Mouse (Mus musculus) neural tube, embryonic 13.5 days (tissue): ENCODE measurements around the gene Gltpd2. TPM values are rescaled to one million over a fixed set of nuclear protein-coding genes. Genes with fewer than 3 reads are reported as not detected.
"Not testable (repeated sequence)": the region's sequence is repeated elsewhere in the genome, so short reads cannot be mapped to it uniquely, and the experiment has no call there.

Experiments used
- ATAC-seq: fragments of 200-750 bp; cut with Nextera tagmentation; 2 replicates; pipeline ENCODE4 v1.8.0; 2017; ENCODE audit warnings: low read depth, mild to moderate bottlenecking, moderate TSS enrichment, moderate library complexity
- H3K27ac ChIP-seq: fragments of 300-500 bp; sonication (generic); replicated peaks from 2 replicates; pipeline ENCODE4 v1.5.1; 2015; ENCODE audit warnings: moderate library complexity, mild to moderate bottlenecking, inconsistent platforms
- H3K27me3 ChIP-seq: fragments of 300-500 bp; sonication (generic); 2 replicates; pipeline ENCODE4 v1.6.1; 2015; ENCODE audit warnings: mild to moderate bottlenecking, inconsistent platforms
- H3K36me3 ChIP-seq: fragments of 300-500 bp; sonication (generic); 2 replicates; pipeline ENCODE4 v1.6.1; 2015; ENCODE audit warnings: mild to moderate bottlenecking, inconsistent platforms
- H3K4me1 ChIP-seq: fragments of 300-500 bp; sonication (generic); replicated peaks from 2 replicates; pipeline ENCODE4 v1.6.1; 2015; ENCODE audit warnings: inconsistent platforms
- H3K4me2 ChIP-seq: fragments of 300-500 bp; sonication (generic); 2 replicates; pipeline ENCODE4 v1.6.1; 2015; ENCODE audit warnings: inconsistent platforms, mild to moderate bottlenecking, moderate library complexity
- H3K4me3 ChIP-seq: fragments of 300-500 bp; sonication (generic); 2 replicates; pipeline ENCODE4 v1.5.1; 2015; ENCODE audit warnings: mild to moderate bottlenecking, inconsistent platforms
- H3K9ac ChIP-seq: fragments of 300-500 bp; sonication (generic); 2 replicates; pipeline ENCODE4 v1.6.1; 2015; ENCODE audit warnings: moderate library complexity, mild to moderate bottlenecking, inconsistent platforms
- H3K9me3 ChIP-seq: fragments of 300-500 bp; sonication (generic); 2 replicates; pipeline ENCODE4 v1.6.1; 2016; ENCODE audit warnings: inconsistent platforms
- WGBS: fragments of 180-500 bp; shearing (Covaris S2); methylation state at CpG from one replicate; pipeline ENCODE4 v1.1.7; 2015; 5-methylcytosine and 5-hydroxymethylcytosine counted together
- polyA plus RNA-seq: library from polyadenylated mRNA; unstranded; fragments of >200 nt; fragmentation: Nextera tagmentation; extraction: Ambion mirVana; gene quantifications from 2 replicates; pipeline ENCODE4 v1.2.1, GENCODE M21; 2015

Gene Gltpd2
- polyA plus RNA-seq, result 0.42 and 0.52 TPM in 2 replicates

GRCm38 (mm10) chr11:70518923-70519322 is at the start of gene Gltpd2:
TSS of gene Gltpd2 (plus strand) at chr11:70519196.
- 81% methylated on average over 10 of the region's 10 CpGs for WGBS
- peak within 1 kb of the TSS; percentile 64 for H3K9ac ChIP-seq
- no peak within 1 kb of the TSS for H3K27ac ChIP-seq
- no peak for ATAC-seq
- peak within 1 kb of the TSS; percentile 23 for H3K4me3 ChIP-seq
- H3K9me3 ChIP-seq, result no peaks in the 10 kb centered on the region
- peak within 1 kb of the TSS; percentile 50 for H3K4me2 ChIP-seq
- 0 out of 2 replicates have a peak, but pooled peaks cover 9% of the 10 kb centered on the region for H3K27me3 ChIP-seq
- H3K36me3 ChIP-seq, result no peaks in the 10 kb centered on the region
- peaks cover 7% of the 10 kb centered on the region; the same call in 1 of the 2 replicates for H3K4me1 ChIP-seq

DNA sequence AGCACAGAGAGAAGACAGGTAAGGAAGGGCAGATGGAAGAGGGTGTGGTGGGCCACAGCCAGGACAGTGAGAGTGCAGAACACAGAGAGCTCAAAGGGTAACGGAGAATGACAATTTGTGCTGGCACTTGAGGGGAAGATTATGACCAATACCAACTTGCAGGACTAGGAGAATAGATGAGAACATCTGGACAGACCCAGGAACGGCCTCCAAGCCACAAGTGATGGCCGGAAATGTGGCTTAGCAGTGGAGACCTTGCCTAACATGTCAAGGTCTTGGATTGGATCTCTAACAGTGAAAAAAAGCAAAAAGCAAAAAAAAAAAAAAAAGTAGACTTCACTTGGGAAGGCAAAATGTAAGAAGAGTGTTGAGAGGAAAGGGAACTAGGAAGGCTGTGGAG is 49.2 kb upstream of the Gltpd2 start:
- Histone ChIP-seq H3K27me3 (peaks cover 26% of the 10 kb centered on the region), H3K9me3 (no peaks in the 10 kb centered on the region), H3K4me2 (no peak overlapping the region), H3K4me3 (no peak overlapping the region), H3K27ac (no peak overlapping the region), H3K9ac (no peak overlapping the region), H3K36me3 (no peaks in the 10 kb centered on the region), H3K4me1 (peaks cover 13% of the 10 kb centered on the region)
- no peak for ATAC-seq
- 85% methylated on average over 3 of the region's 3 CpGs for WGBS

DNA sequence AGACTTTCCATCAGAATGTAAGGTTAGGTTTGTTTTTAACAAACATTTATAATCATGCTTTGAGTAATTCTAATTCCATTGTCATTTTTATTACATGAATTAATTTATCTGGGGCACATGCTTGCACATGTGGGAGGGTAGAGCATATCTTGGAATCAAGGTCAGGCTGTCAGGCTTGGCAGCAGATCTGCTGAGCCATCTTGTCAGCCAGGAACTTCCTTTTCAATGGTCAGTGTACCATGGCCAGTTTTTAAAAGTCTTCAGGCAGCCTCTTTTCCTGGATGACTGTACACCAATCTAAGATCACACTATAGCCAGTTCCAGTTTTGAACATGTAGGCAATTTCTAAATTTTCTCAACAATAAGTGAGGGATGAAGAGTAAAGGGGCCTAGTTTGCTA is 46.3 kb upstream of the Gltpd2 start:
- H3K4me1 ChIP-seq, result no peaks in the 10 kb centered on the region
- no peak overlapping the region for H3K27ac ChIP-seq
- H3K9me3 ChIP-seq, result no peaks in the 10 kb centered on the region
- H3K4me2 ChIP-seq, result no peak overlapping the region
- H3K4me3 ChIP-seq, result no peak overlapping the region
- H3K27me3 ChIP-seq, result no peaks in the 10 kb centered on the region
- H3K9ac ChIP-seq, result no peak overlapping the region
- H3K36me3 ChIP-seq, result no peaks in the 10 kb centered on the region
- ATAC-seq, result no peak

DNA sequence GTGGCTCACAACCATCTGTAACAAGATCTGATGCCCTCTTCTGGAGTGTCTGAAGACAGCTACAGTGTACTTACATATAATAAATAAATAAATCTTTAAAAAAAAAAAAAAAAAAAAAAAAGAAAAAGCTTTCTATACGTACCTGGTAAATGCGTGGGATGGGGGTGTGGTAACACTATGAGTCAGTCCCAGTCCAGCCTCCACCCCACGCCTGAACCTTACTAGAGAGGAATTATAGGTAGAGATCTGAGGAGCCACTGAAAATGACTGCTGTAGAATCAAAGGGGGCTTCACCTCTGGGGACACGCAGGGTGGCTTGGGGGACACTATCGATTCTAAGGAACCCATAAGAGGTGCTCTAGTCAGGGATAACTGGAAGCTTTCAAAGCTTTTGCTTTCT is 45.7 kb upstream of the Gltpd2 start:
- H3K9me3 ChIP-seq, ATAC-seq, H3K4me2 ChIP-seq, H3K27me3 ChIP-seq, H3K4me3 ChIP-seq, H3K9ac ChIP-seq, H3K27ac ChIP-seq, H3K36me3 ChIP-seq, H3K4me1 ChIP-seq: not testable (repeated sequence)
- WGBS, result 92% methylated on average over 5 of the region's 5 CpGs

DNA sequence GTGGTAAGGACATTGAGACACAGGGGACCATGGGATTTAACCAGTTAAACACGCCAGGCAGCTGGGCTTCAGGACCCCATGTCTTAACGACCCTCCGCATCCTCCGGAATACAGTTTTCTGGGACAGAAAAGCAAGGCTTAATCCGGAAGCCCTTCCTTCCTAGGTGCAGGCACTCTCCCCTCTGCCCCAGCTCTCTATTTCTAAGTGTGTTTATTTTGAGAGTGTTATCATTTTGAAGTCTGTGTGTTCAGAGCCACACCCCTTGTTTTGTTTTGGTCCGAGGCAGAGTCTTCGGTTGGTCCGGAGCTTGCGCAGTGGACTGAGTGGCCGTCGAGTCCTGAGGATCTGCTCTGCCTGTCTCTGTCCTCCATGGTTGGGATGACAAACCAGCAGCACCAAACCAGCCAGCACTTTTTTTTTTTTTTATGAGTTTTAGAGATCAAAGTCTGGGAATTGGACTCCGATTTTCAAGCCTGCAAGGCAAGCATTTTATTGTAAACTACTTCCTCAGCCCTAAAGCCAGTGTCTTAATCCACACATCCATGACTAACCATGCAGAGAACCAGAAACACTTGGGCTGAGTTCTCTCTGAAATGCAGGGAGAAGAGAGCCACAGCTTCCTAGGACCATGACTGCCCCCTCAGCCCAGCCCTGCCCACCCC is 44.0 kb upstream of the Gltpd2 start:
- no peak overlapping the region for H3K4me2 ChIP-seq
- H3K4me3 ChIP-seq, result no peak overlapping the region
- H3K27ac ChIP-seq, result no peak overlapping the region
- H3K36me3 ChIP-seq, result no peaks in the 10 kb centered on the region
- no peak for ATAC-seq
- H3K27me3 ChIP-seq, result no peaks in the 10 kb centered on the region
- no peaks in the 10 kb centered on the region for H3K9me3 ChIP-seq
- 84% methylated on average over 12 of the region's 12 CpGs for WGBS
- no peaks in the 10 kb centered on the region for H3K4me1 ChIP-seq
- H3K9ac ChIP-seq, result no peak overlapping the region

- H3K27me3 ChIP-seq, result no peaks in the 10 kb centered on the region
- H3K4me3 ChIP-seq, result no peak overlapping the region
- H3K9me3 ChIP-seq, result no peaks in the 10 kb centered on the region
- 59% methylated on average over 2 of the region's 2 CpGs for WGBS
- no peak overlapping the region for H3K4me2 ChIP-seq
- ATAC-seq, result no peak
- H3K36me3 ChIP-seq, result no peaks in the 10 kb centered on the region
- no peak overlapping the region for H3K27ac ChIP-seq
- H3K9ac ChIP-seq, result no peak overlapping the region
- no peaks in the 10 kb centered on the region for H3K4me1 ChIP-seq
These were observed 33.5 kb upstream of the Gltpd2 start for GRCm38 (mm10) chr11:70485498-70485897.

GRCm38 (mm10) chr11:70487816-70488215 is 31.2 kb upstream of the Gltpd2 start:
- Histone ChIP-seq H3K36me3 (no peaks in the 10 kb centered on the region), H3K27me3 (no peaks in the 10 kb centered on the region), H3K9ac (no peak overlapping the region), H3K4me3 (no peak overlapping the region), H3K4me2 (no peak overlapping the region), H3K27ac (no peak overlapping the region), H3K9me3 (no peaks in the 10 kb centered on the region), H3K4me1 (no peaks in the 10 kb centered on the region)
- no peak for ATAC-seq
- 42% methylated on average over 4 of the region's 4 CpGs for WGBS

- H3K27ac ChIP-seq, result no peak overlapping the region
- no peak overlapping the region for H3K4me2 ChIP-seq
- no peak for ATAC-seq
- no peaks in the 10 kb centered on the region for H3K36me3 ChIP-seq
- no peak overlapping the region for H3K9ac ChIP-seq
- no peak overlapping the region for H3K4me3 ChIP-seq
- H3K27me3 ChIP-seq, result no peaks in the 10 kb centered on the region
- H3K9me3 ChIP-seq, result no peaks in the 10 kb centered on the region
- H3K4me1 ChIP-seq, result no peaks in the 10 kb centered on the region
- WGBS, result 78% methylated on average over 3 of the region's 3 CpGs
These were observed 29.9 kb upstream of the Gltpd2 start for GRCm38 (mm10) chr11:70489138-70489537.

- Histone ChIP-seq H3K36me3 (no peaks in the 10 kb centered on the region), H3K4me2 (no peak overlapping the region), H3K9me3 (no peaks in the 10 kb centered on the region), H3K4me1 (no peaks in the 10 kb centered on the region), H3K4me3 (no peak overlapping the region), H3K27ac (no peak overlapping the region), H3K9ac (no peak overlapping the region), H3K27me3 (no peaks in the 10 kb centered on the region)
- ATAC-seq, result no peak
- 90% methylated on average over 6 of the region's 6 CpGs for WGBS
These were observed 29.3 kb upstream of the Gltpd2 start for GRCm38 (mm10) chr11:70489684-70490083.

DNA sequence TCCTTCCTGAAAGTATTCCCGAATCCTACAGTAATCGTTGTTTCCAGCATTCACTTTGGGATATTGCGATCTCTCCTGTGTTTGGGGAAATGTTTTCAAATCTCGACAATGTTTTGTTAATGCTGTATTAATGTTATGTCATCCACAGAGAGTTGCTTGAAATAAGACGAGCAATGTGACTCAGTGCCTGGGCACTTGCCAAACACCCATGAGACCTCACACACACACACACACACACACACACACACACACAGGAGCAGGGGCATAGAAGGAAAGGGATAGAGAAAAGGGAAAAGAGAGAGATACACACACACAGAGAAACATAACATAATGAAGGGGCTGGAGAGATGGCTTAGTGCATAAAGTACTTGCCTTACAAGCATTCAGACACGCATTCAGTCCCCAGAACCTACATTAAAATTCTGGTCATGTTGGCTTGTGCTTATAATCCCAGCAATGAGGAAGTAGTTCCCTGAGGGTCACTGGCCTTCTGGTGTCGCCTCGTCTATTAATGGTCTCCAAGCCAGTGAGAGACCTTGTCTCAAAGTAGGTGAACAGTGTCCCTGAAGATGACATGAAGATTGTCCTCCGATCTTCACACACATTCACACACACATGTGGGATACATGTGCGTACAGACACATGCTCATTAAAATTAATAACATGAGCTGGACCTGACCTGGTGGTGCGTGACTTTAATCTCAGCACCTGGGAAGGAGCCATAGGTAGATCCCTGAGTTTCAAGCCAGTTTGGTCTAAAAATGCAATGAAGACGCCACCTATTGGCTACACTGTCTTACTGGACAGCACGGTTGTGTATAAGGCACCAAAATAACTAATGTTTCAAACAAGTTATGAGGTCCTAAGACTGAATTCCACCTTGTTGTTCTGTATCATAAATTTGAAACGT is 19.2 kb upstream of the Gltpd2 start:
- WGBS, result 70% methylated on average over 14 of the region's 14 CpGs
- no peaks in the 10 kb centered on the region for H3K4me1 ChIP-seq
- H3K4me2 ChIP-seq, result no peak overlapping the region
- H3K9me3 ChIP-seq, result no peaks in the 10 kb centered on the region
- no peak overlapping the region for H3K27ac ChIP-seq
- H3K36me3 ChIP-seq, result no peaks in the 10 kb centered on the region
- no peak overlapping the region for H3K9ac ChIP-seq
- H3K27me3 ChIP-seq, result no peaks in the 10 kb centered on the region
- ATAC-seq, result no peak
- no peak overlapping the region for H3K4me3 ChIP-seq

- no peak overlapping the region for H3K27ac ChIP-seq
- H3K4me1 ChIP-seq, result no peaks in the 10 kb centered on the region
- ATAC-seq, result no peak
- H3K36me3 ChIP-seq, result no peaks in the 10 kb centered on the region
- no peak overlapping the region for H3K4me2 ChIP-seq
- H3K27me3 ChIP-seq, result no peaks in the 10 kb centered on the region
- H3K9me3 ChIP-seq, result no peaks in the 10 kb centered on the region
- no peak overlapping the region for H3K9ac ChIP-seq
- 98% methylated on average over 1 of the region's 1 CpGs for WGBS
- no peak overlapping the region for H3K4me3 ChIP-seq
These were observed 18.6 kb upstream of the Gltpd2 start for GRCm38 (mm10) chr11:70500476-70500812.

DNA sequence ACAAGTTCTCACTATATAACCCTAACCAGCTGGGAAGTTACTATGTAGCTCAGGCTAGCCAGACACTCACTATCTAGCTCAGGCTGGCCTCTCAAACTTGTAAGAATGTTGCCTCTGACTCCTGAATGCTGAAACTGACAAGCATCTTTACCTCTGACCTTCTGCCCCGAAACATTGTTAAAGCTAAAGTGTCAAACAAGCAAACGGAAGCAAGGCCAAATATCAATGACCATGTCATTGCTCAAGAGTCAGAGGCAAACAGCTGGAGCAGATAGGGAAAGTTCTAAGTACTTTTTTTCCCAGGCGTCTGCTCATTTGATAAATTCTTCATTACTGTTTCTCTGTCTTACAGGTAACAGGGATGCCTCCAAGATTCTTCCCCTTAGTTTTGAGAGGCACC is 17.0 kb upstream of the Gltpd2 start:
- Histone ChIP-seq H3K9ac (no peak overlapping the region), H3K9me3 (no peaks in the 10 kb centered on the region), H3K27me3 (no peaks in the 10 kb centered on the region), H3K27ac (no peak overlapping the region), H3K36me3 (no peaks in the 10 kb centered on the region), H3K4me2 (no peak overlapping the region), H3K4me3 (no peak overlapping the region), H3K4me1 (no peaks in the 10 kb centered on the region)
- no peak for ATAC-seq
- WGBS, result 74% methylated on average over 3 of the region's 3 CpGs
